Mouse (Mus musculus): ENCODE measurements at regions not wholly inside any gene's neighbourhood (a gene's known extent, or its start where the extent isn't known, plus 50 kb on each side); places are given as distances from the start of the nearest gene placed in this dataset.

GRCm38 (mm10) chr14:104406062-104406461 is 61.7 kb downstream of the Pou4f1 start:
- no peak for TF ChIP-seq CTCF (IDR thresholded peaks at IDR 0.05; ENCODE audit: low read depth)
- TF ChIP-seq EP300 (IDR thresholded peaks at IDR 0.05; ENCODE audit: low read depth) = no peak

Data from liver, postnatal 0 days (tissue).